Mouse (Mus musculus): ENCODE measurements around the gene Cds2.

GRCm38 (mm10) chr2:132320516-132320915, 57.6 kb downstream of the Cds2 start:
- no peak for TF ChIP-seq POLR2A (IDR thresholded peaks at IDR 0.05; ENCODE audit: insufficient read depth, low read depth, low read length)
- no peak for TF ChIP-seq CTCF (IDR thresholded peaks at IDR 0.05; ENCODE audit: insufficient read depth, low read depth, low read length)

Measured in olfactory bulb, adult 2 months (tissue).